Mouse (Mus musculus): ENCODE results near the gene Ccar1.
"Not testable (repeated sequence)": the region's sequence is repeated elsewhere in the genome, so short reads cannot be mapped to it uniquely, and the experiment has no call there.

Ccar1 gene

DNA sequence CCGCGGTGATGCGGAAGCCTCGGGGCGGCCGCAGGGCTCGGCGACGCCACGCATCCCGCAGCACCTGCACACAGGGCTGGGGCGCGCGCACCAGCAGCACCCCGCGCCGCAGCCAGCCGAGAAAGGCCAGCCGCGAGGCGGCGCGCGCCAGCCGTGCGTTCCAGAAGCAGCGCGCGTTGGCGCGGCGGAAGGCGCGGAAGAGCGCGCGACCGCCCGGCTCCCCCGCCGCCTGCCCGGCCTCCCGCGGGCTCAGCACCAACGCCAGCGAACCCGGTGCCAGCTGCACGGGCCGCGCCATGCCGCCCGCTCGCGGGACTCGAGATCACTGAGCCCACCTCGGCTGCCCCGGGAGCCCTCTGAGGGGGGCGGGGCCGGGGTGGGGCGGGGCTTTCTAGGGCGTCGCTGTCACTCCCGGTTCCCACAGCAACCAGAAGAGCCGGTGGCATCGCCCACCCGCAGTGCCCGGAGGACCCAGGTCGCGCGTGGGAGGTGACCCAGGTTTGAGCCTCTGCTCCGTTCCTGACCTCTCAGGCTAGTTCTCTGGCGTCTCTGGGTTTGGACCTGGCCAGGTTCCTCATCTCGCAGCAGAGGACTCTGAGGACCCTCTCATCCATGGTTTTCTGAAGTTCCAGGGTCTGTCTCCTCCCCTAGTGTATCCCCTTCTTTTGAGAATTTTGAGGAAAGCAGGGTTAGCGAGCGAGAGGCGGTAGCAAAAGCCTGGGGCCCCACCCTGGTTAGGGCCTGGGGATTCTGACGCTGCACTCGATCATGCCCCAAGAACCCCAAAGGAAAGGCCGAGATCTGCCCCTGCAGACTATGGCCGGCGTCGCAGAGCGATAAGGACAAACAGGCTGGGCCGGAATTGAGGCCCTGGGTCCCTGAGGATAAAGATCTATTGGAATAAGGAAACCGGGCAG, 66.1 kb downstream of the Ccar1 start, which contains the start of gene Stox1:
Gene Stox1 (minus strand): TSS at position 358 of the 917 bp plus-strand sequence.
- peak in 1 of 2 experiments; percentile 34 for DNase-seq (ENCODE audit: low spot score in 2 of 2)

DNA sequence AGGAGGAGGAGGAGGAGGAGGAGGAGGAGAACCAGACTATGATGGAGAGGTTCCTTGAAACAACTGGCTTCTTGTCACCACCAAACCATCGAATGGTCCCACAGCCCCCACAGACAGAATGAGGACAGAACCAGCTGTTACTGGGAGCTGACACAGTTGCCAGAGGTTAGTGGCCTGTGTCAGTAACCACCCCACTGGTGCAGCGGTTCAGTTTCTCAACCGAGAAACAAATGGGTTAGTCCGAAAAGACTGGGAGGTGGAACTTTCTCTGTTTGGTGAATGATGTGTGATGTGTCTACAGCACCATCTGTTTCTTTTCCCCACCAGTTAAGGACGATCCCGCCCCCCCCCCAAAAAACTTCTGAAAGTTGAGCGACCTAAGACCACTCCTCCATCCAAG, 67.2 kb downstream of the Ccar1 start:
- DNase-seq (ENCODE audit: low spot score in 2 of 2), result no peak

DNA sequence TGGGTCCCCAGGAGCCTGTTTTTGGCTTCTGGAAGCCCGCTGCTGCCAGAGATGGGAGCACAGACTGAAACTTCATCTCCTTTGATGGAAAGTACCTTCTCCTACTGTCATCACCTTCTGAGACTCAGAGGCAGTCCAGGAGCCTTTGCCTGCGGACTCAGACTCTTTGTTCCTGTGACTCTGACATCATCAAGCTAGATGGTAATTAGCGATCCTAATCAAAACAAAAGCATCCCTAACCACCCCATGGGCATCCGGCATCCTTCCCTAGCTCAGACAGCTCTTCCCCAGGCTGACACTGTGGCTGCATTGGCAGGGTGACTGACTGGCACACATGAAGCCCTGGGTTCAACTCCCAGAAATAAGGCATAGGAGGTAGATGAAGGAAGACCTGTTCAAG, 69.4 kb downstream of the Ccar1 start:
- DNase-seq (ENCODE audit: low spot score in 2 of 2), result no peak

DNA sequence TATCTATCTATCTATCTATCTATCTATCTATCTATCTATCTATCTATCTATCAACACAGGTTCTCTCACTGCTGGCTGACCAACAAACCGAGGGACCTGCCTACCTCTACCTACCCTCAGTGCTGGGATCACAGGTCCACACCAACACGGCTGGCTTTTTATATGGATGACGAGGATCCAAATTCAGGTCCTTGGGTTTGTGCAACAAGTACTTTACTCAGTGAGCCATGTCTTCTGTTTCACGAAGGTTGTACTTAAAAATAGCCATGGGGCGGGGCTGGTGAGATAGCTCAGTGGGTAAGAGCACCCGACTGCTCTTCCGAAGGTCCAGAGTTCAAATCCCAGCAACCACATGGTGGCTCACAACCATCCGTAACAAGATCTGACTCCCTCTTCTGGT, 71.5 kb downstream of the Ccar1 start:
- DNase-seq (ENCODE audit: low spot score in 2 of 2), result not testable (repeated sequence)

DNA sequence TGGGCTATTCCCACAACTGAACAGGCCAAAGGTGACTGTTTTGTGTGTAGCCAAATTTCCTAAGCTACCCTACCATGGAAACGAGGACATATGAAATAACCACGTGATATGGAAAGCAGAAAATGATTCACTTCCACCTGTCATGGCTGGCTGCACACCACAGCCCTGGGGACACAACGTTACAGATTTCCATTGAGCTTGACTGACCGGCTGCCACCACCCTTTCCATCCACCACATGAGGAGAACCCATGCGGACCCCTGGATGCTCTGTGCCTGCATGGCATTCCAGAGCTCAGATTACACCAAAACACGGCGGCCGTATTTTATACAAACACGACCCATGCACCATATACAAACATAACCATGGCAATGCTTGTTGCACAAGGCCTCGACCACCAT, 78.6 kb downstream of the Ccar1 start:
- DNase-seq (ENCODE audit: low spot score in 2 of 2), result no peak

DNA sequence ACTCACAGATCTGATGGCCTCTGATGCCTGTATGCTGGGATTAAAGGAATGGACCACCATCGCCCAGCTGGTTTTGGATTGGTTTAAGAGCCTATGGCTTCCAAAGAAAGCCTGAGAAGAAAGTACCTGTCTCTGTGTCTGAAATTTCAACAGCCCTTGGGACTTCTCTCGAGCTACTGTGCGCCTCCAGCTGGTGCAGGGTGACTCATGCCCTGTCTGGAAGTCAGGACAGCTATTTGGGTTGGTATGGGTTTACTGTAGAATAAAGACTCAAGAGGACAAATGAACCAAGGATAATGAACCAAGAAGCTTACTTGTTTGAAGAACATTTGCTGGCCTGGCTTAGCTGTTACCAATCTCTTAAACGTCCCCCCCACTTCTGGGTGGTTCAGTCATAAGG, 88.5 kb downstream of the Ccar1 start:
- no peak for DNase-seq (ENCODE audit: low spot score in 2 of 2)

DNA sequence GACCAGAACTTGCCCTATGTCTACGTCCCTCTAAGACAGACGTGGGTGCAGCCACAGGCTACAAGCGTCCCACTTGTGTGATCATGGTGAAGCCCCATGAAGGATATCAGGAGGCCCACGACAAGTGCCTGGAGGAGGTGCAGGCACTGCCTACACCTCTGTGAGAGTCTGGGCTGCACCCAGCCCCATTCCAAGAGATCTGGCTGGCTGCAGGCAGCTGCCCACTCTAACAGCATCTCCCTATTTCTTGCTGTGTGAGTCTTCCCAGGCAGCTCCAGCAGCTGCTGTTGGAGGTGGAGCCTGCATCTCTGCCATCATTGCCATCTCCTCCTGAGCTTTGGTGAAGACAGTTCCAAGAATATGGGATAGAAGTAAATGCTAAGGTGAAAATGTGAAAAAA, 89.7 kb downstream of the Ccar1 start:
- DNase-seq (ENCODE audit: low spot score in 2 of 2), result no peak

Measured in urinary bladder, postnatal 4 days (tissue).